Mouse (Mus musculus) MEL-GATA-1-ER (cell line): Measurements from ENCODE around the gene Cachd1.

Experiments
- DNase-seq: peaks from one replicate; pipeline ENCODE4 v3.0.0-alpha.2; 2012; ENCODE audit warnings: low read depth; ENCODE audit errors: extremely low read depth

Cachd1 gene

GRCm38 (mm10) chr4:101044149-101044548 lies 267.7 kb downstream of the Cachd1 start:
- DNase-seq: no peak

- DNase-seq: no peak
Measured at GRCm38 (mm10) chr4:101046576-101046975, 270.1 kb downstream of the Cachd1 start.

- DNase-seq: no peak
Measured at GRCm38 (mm10) chr4:101062146-101062545, 285.7 kb downstream of the Cachd1 start.

- DNase-seq: no peak
Measured at GRCm38 (mm10) chr4:101066401-101066800, 289.9 kb downstream of the Cachd1 start.

- no peak for DNase-seq
Measured at GRCm38 (mm10) chr4:101068786-101069153, 292.3 kb downstream of the Cachd1 start, which contains the start of gene Raver2. Gene Raver2 (plus strand): TSS chr4:101068983.

- DNase-seq: no peak
Measured at GRCm38 (mm10) chr4:101069154-101069971, 292.9 kb downstream of the Cachd1 start.

- DNase-seq: no peak
Measured at GRCm38 (mm10) chr4:101071570-101071969, 295.1 kb downstream of the Cachd1 start.

GRCm38 (mm10) chr4:101076425-101076824 lies 299.9 kb downstream of the Cachd1 start:
- DNase-seq: no peak
